Mouse (Mus musculus) erythroblast, embryonic 14.5 days (primary cell): Measurements from ENCODE around the gene 1300017J02Rik. TPM values are rescaled to one million over a fixed set of nuclear protein-coding genes. Genes with fewer than 3 reads are reported as not detected.

ENCODE experiments used
- H3K27me3 ChIP-seq: 2 replicates; pipeline ENCODE4 v1.6.1; 2012; ENCODE audit warnings: inconsistent platforms; ENCODE audit not compliant: control insufficient read depth
- H3K36me3 ChIP-seq: 2 replicates; pipeline ENCODE4 v1.6.1; 2012; ENCODE audit warnings: mild to moderate bottlenecking, inconsistent platforms; ENCODE audit not compliant: control insufficient read depth
- H3K4me1 ChIP-seq: 2 replicates; pipeline ENCODE4 v1.6.1; 2012; ENCODE audit warnings: inconsistent platforms; ENCODE audit not compliant: control insufficient read depth
- H3K4me3 ChIP-seq: replicated peaks from 2 replicates; pipeline ENCODE3; 2012; ENCODE audit warnings: moderate library complexity, mild to moderate bottlenecking, inconsistent platforms
- H3K9me3 ChIP-seq: 2 replicates; pipeline ENCODE4 v1.6.1; 2012; ENCODE audit warnings: low read length, inconsistent platforms, mixed read lengths; ENCODE audit not compliant: control insufficient read depth
- GATA1 ChIP-seq: IDR thresholded peaks from 2 replicates; pipeline ENCODE4 v1.6.1; 2012; ENCODE audit warnings: low read length, inconsistent platforms, mixed read lengths
- TAL1 ChIP-seq: IDR thresholded peaks from 3 replicates; pipeline ENCODE4 v1.6.1; 2012; ENCODE audit warnings: low read length, inconsistent platforms, mixed read lengths
- polyA plus RNA-seq: library from polyadenylated mRNA; stranded (reverse); fragments of >175 nt; gene quantifications from 2 replicates; pipeline ENCODE4 v1.2.3, GENCODE M21; 2012

Gene 1300017J02Rik
- polyA plus RNA-seq, 1 experiment, result 11.6 TPM

DNA sequence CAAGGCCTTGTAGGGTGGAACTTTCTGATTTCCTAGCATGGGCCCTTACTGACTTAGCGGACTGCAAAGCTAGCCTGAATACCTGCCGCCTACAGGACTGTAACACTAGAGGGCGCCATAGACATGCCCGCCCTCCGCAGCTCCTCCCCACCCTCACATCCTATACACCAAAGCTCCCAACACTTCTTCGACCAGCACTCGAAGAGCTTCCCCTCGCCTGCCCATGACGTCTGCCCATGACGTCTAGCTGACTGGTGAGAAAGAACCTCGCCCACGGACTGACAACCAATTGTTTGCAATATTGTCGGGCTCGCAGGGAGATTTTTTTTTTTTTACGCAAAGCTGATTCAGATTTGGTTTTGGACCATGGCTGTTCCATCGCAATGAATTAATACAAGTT lies 97.0 kb downstream of the 1300017J02Rik start:
- Histone ChIP-seq H3K4me1 (peaks cover 22% of the 10 kb centered on the region), H3K36me3 (no peaks in the 10 kb centered on the region; the same call in 1 of the 2 replicates), H3K27me3 (peaks cover 2% of the 10 kb centered on the region), H3K4me3 (no peak overlapping the region), H3K9me3 (peaks cover 4% of the 10 kb centered on the region)
- TF ChIP-seq GATA1 (no peak), TAL1 (no peak)

- peaks cover 4% of the 10 kb centered on the region for H3K9me3 ChIP-seq
- TF ChIP-seq TAL1 (no peak), GATA1 (no peak)
- H3K36me3 ChIP-seq, result no peaks in the 10 kb centered on the region; the same call in 1 of the 2 replicates
- no peak overlapping the region for H3K4me3 ChIP-seq
- H3K4me1 ChIP-seq, result peaks cover 33% of the 10 kb centered on the region
- H3K27me3 ChIP-seq, result no peaks in the 10 kb centered on the region
These were observed 99.1 kb downstream of the 1300017J02Rik start for GRCm38 (mm10) chr9:103205786-103206185.

DNA sequence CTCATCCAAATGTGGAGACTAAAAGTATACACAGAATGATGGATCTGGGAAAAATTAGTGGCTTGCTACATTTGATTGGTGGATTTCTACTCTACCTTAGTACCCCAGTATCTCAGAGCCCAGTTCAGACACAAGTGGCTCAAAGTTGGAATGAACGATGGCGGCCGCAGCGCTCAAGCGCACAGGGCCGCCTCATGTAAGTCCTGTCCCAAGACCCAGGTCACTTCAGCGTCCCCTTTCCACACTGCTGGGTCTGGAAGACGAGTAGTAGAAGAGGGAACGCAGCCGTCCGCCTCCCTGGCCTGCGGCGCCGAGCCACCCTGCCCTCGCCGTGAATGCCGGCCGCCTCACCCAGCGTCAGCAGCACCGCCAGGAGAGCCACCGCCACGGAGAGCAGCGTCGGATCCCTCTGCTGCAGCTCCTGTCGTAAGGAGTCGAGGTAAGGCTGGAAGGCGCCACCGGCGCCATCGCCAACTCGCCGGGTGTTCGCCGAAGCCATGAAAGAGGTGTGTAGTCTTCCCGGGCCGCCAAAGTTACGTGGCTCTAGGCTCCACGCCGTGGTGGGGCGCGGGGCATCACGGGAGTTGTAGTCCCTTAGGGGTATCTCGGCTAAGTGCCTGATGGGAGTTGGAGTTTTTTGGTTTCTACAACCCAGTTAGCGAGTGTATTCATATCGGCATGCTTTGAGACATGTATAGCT lies 103.2 kb downstream of the 1300017J02Rik start, which contains the start of gene Srprb:
Gene Srprb (minus strand): TSS at position 577 of the 700 bp plus-strand sequence.
- Histone ChIP-seq H3K4me3 (peak within 1 kb of the TSS; percentile 74), H3K27me3 (no peaks in the 10 kb centered on the region), H3K4me1 (peaks cover 28% of the 10 kb centered on the region), H3K36me3 (peaks cover 29% of the 10 kb centered on the region), H3K9me3 (peaks cover 4% of the 10 kb centered on the region)
- no peak for TF ChIP-seq GATA1
- TF ChIP-seq TAL1, result no peak

Other genes starting within 250 kb of the 1300017J02Rik start
- not detected in 2 replicates for gene Rab6b, start 193.3 kb downstream of the 1300017J02Rik start, polyA plus RNA-seq
- gene Srprb, start 102.9 kb downstream of the 1300017J02Rik start, polyA plus RNA-seq, result 1.1 and 1.7 TPM in 2 replicates
- not detected in 2 replicates for gene Gm20425, start 74.8 kb downstream of the 1300017J02Rik start, polyA plus RNA-seq
- 0.66 and 2.0 TPM in 2 replicates for gene Trf, start 74.6 kb downstream of the 1300017J02Rik start, polyA plus RNA-seq
- 2.6 and 3.9 TPM in 2 replicates for gene Topbp1, start 133 bp upstream of the 1300017J02Rik start, polyA plus RNA-seq
- 6.3 and 8.8 TPM in 2 replicates for gene Cdv3, start 60.8 kb upstream of the 1300017J02Rik start, polyA plus RNA-seq
- gene Bfsp2, start 175.3 kb upstream of the 1300017J02Rik start, polyA plus RNA-seq, result 0.05 TPM in 1 of 2 replicates, not detected in the other